Mouse (Mus musculus) lung, adult 2 months (tissue): ENCODE results near the gene Ggt5.

Experiments
- CTCF ChIP-seq: fragments of 200-500 bp; IDR thresholded peaks from 2 replicates; pipeline ENCODE4 v1.5.1; 2011; ENCODE audit warnings: mild to moderate bottlenecking, low read length, control low read depth; ENCODE audit not compliant: insufficient read depth
- POLR2A ChIP-seq: fragments of 200-500 bp; IDR thresholded peaks from 2 replicates; pipeline ENCODE4 v1.6.1; 2011; ENCODE audit warnings: low read depth, mild to moderate bottlenecking, control low read depth, low read length, borderline replicate concordance; ENCODE audit errors: extremely low read depth

DNA sequence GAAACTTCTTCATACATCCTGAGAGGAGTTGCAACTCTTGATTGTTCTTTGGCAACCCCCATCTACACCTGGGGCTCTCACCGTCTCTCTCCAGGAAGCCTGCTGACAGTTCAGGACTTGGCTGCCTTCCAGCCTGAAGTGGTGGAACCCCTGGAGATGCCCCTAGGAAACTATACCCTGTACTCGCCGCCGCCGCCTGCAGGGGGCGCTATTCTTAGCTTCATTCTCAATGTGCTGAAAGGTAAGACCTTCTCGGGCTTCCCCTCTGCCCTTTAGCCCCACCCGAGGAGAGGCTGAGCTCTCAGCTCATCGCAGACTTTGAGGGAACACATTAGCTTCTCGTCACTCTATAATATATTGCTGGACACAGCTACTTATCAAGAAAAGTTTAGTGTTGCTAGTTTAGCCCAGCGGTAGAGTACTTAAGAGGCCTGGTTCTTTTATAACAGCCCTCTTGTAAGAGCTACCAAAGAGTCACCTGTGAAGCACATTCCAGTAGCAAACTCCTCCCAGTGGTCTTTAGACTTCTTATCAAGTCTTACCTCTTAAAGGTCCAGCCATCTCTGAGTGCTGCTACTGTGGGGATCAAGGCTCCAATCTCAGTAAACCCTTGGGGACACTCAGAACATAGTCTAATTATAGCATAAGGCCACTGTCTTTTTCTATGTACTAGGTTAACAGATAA is 16.2 kb downstream of the Ggt5 start:
- TF ChIP-seq CTCF: no peak
- no peak for TF ChIP-seq POLR2A
